Mouse (Mus musculus) cortical plate, adult 2 months (tissue): ENCODE measurements around the gene Zfp383.

ENCODE experiments used
- CTCF ChIP-seq: fragments of 200-500 bp; IDR thresholded peaks from 2 replicates; pipeline ENCODE4 v1.5.1; 2011; ENCODE audit warnings: mild to moderate bottlenecking, control low read depth, low read length; ENCODE audit not compliant: insufficient read depth; ENCODE audit errors: extremely low read depth
- POLR2A ChIP-seq: fragments of 200-500 bp; IDR thresholded peaks from 2 replicates; pipeline ENCODE4 v1.6.1; 2011; ENCODE audit warnings: mild to moderate bottlenecking, low read length, control low read depth; ENCODE audit not compliant: insufficient read depth; ENCODE audit errors: extremely low read depth

DNA sequence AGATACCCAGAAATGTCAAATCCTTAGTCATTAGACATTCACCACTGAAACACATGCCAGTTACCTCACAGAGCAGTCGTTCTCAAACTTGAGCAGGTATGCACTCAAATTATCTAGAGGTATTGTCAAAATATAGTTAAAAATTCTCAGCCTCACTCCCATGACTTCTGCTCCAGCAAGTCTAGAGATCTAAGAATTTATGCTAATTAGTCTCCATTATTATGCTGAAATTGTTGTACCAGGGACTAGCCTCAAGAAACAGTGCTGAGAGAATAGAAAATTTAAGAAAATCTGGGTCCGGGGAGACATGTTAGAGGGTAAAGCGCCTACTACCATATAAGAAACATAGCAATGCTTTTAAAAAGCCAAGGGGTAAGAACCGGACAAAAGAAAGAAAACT, 3.9 kb upstream of the Zfp383 start:
- TF ChIP-seq CTCF (no peak), POLR2A (no peak)
